Mouse (Mus musculus): Measurements from ENCODE around the gene Sgcb.

Sgcb gene

GRCm38 (mm10) chr5:73647261-73647900 lies at the start of gene Sgcb:
Gene Sgcb, minus strand, starts transcription at chr5:73647790.
- peak; percentile 90 for DNase-seq (ENCODE audit: extremely low spot score)

GRCm38 (mm10) chr5:73694254-73695015 lies 46.8 kb upstream of the Sgcb start:
- DNase-seq (ENCODE audit: extremely low spot score), result no peak

- DNase-seq (ENCODE audit: extremely low spot score), result no peak
Measured at GRCm38 (mm10) chr5:73693778-73694177, 46.2 kb upstream of the Sgcb start.

GRCm38 (mm10) chr5:73691723-73692520 lies 44.3 kb upstream of the Sgcb start:
- DNase-seq (ENCODE audit: extremely low spot score), result no peak

- no peak for DNase-seq (ENCODE audit: extremely low spot score)
Measured at GRCm38 (mm10) chr5:73690146-73690545, 42.6 kb upstream of the Sgcb start.

GRCm38 (mm10) chr5:73688576-73688975 lies 41.0 kb upstream of the Sgcb start:
- DNase-seq (ENCODE audit: extremely low spot score), result no peak

- DNase-seq (ENCODE audit: extremely low spot score), result peak; percentile 27
Measured at GRCm38 (mm10) chr5:73686149-73686548, 38.6 kb upstream of the Sgcb start.

GRCm38 (mm10) chr5:73683706-73684409 lies 36.3 kb upstream of the Sgcb start:
- no peak for DNase-seq (ENCODE audit: extremely low spot score)

GRCm38 (mm10) chr5:73683221-73683620 lies 35.6 kb upstream of the Sgcb start:
- DNase-seq (ENCODE audit: extremely low spot score), result no peak

GRCm38 (mm10) chr5:73676626-73677025 lies 29.0 kb upstream of the Sgcb start:
- no peak for DNase-seq (ENCODE audit: extremely low spot score)

- DNase-seq (ENCODE audit: extremely low spot score), result no peak
Measured at GRCm38 (mm10) chr5:73675604-73676003, 28.0 kb upstream of the Sgcb start.

GRCm38 (mm10) chr5:73669386-73669785 lies 21.8 kb upstream of the Sgcb start:
- DNase-seq (ENCODE audit: extremely low spot score), result no peak

GRCm38 (mm10) chr5:73667877-73668276 lies 20.3 kb upstream of the Sgcb start:
- DNase-seq (ENCODE audit: extremely low spot score), result no peak

- no peak for DNase-seq (ENCODE audit: extremely low spot score)
Measured at GRCm38 (mm10) chr5:73666695-73667094, 19.1 kb upstream of the Sgcb start.

GRCm38 (mm10) chr5:73651855-73652201 lies 4.2 kb upstream of the Sgcb start:
- DNase-seq (ENCODE audit: extremely low spot score), result peak; percentile 45

- peak; percentile 47 for DNase-seq (ENCODE audit: extremely low spot score)
Measured at GRCm38 (mm10) chr5:73651061-73651854, 3.7 kb upstream of the Sgcb start, which contains the start of gene Spata18. Gene Spata18, plus strand, starts transcription at chr5:73651379.

GRCm38 (mm10) chr5:73650365-73650964 lies 2.9 kb upstream of the Sgcb start:
- no peak for DNase-seq (ENCODE audit: extremely low spot score)

- DNase-seq (ENCODE audit: extremely low spot score), result no peak
Measured at GRCm38 (mm10) chr5:73642091-73642490, 5.5 kb downstream of the Sgcb start.

GRCm38 (mm10) chr5:73641058-73641457 lies 6.5 kb downstream of the Sgcb start:
- DNase-seq (ENCODE audit: extremely low spot score), result no peak

GRCm38 (mm10) chr5:73637337-73638107 lies 10.1 kb downstream of the Sgcb start:
- DNase-seq (ENCODE audit: extremely low spot score), result peak; percentile 44

All from embryo, embryonic 9.5 days (tissue).